Mouse (Mus musculus) erythroblast, adult 5-6 weeks (primary cell): ENCODE data around the gene Gcnt3. TPM values are rescaled to one million over a fixed set of nuclear protein-coding genes. Genes with fewer than 3 reads are reported as not detected.
A peak's percentile ranks its signal among the peaks of the same experiment; 100 is the strongest.

Experiments used
- ATAC-seq: replicated peaks from 2 replicates; pipeline ENCODE4 v1.8.0; 2016; ENCODE audit warnings: moderate number of reproducible peaks, mild to moderate bottlenecking, moderate TSS enrichment, inconsistent platforms; ENCODE audit not compliant: poor library complexity, low FRiP score, severe bottlenecking
- total RNA-seq, 2 experiments: library from RNA; stranded (forward) in 1 of 2; stranded (reverse) in 1 of 2; fragments of 150-400 nt in 1 of 2; fragments of 200-764, 138-1000 nt in 1 of 2; gene quantifications; 2 replicates each; pipeline versions ENCODE4 v1.2.3 to v1.2.4; 2015 to 2017; ENCODE audit warnings: low replicate concordance in 2 of 2

Gcnt3 gene
- total RNA-seq, 2 experiments from 2014 or later: not detected

- no peak for ATAC-seq
These were observed 27.0 kb downstream of the Gcnt3 start for GRCm38 (mm10) chr9:70010781-70011473.

- no peak for ATAC-seq
These were observed 28.1 kb downstream of the Gcnt3 start for GRCm38 (mm10) chr9:70009754-70010304.

GRCm38 (mm10) chr9:70007506-70008248 lies 30.2 kb downstream of the Gcnt3 start:
- ATAC-seq: no peak

- ATAC-seq: no peak
These were observed 30.9 kb downstream of the Gcnt3 start for GRCm38 (mm10) chr9:70006984-70007383.

GRCm38 (mm10) chr9:70003516-70003915 lies 34.4 kb downstream of the Gcnt3 start:
- no peak for ATAC-seq

- ATAC-seq: no peak
These were observed 38.6 kb downstream of the Gcnt3 start for GRCm38 (mm10) chr9:69999318-69999717.

GRCm38 (mm10) chr9:69994547-69994946 lies 43.3 kb downstream of the Gcnt3 start:
- no peak for ATAC-seq

GRCm38 (mm10) chr9:69993479-69993878 lies 44.4 kb downstream of the Gcnt3 start:
- ATAC-seq: no peak

GRCm38 (mm10) chr9:69992841-69993277 lies 45.0 kb downstream of the Gcnt3 start:
- no peak for ATAC-seq

GRCm38 (mm10) chr9:69990346-69990745 lies 47.5 kb downstream of the Gcnt3 start:
- no peak for ATAC-seq

GRCm38 (mm10) chr9:69989303-69990121 lies 48.4 kb downstream of the Gcnt3 start, which contains the start of gene Bnip2:
Bnip2 (plus strand) TSS chr9:69989466.
- ATAC-seq: peak; percentile 96

- peak; percentile 31; the same call in 1 of the 2 replicates for ATAC-seq
These were observed 49.1 kb downstream of the Gcnt3 start for GRCm38 (mm10) chr9:69988706-69989302.

- no peak for ATAC-seq
These were observed 50.3 kb downstream of the Gcnt3 start for GRCm38 (mm10) chr9:69987579-69987978.

GRCm38 (mm10) chr9:69986571-69986970 lies 51.3 kb downstream of the Gcnt3 start:
- no peak for ATAC-seq

GRCm38 (mm10) chr9:69986063-69986462 lies 51.8 kb downstream of the Gcnt3 start:
- ATAC-seq: no peak

- no peak for ATAC-seq
These were observed 52.4 kb downstream of the Gcnt3 start for GRCm38 (mm10) chr9:69985526-69985925.
